Mouse (Mus musculus): ENCODE results near the gene Gpr162. TPM values are rescaled to one million over a fixed set of nuclear protein-coding genes. Genes with fewer than 3 reads are reported as not detected.
A peak's percentile ranks its signal among the peaks of the same experiment; 100 is the strongest.
"Not testable (repeated sequence)": the region's sequence is repeated elsewhere in the genome, so short reads cannot be mapped to it uniquely, and the experiment has no call there.

Gene Gpr162
- polyA plus RNA-seq, 1 experiment = 200 TPM

GRCm38 (mm10) chr6:124847305-124847704 is 16.5 kb downstream of the Gpr162 start:
- peak; percentile 87 to 98 for DNase-seq (ENCODE audit: extremely low spot score in 1 of 2, low spot score in 1 of 2)

DNA sequence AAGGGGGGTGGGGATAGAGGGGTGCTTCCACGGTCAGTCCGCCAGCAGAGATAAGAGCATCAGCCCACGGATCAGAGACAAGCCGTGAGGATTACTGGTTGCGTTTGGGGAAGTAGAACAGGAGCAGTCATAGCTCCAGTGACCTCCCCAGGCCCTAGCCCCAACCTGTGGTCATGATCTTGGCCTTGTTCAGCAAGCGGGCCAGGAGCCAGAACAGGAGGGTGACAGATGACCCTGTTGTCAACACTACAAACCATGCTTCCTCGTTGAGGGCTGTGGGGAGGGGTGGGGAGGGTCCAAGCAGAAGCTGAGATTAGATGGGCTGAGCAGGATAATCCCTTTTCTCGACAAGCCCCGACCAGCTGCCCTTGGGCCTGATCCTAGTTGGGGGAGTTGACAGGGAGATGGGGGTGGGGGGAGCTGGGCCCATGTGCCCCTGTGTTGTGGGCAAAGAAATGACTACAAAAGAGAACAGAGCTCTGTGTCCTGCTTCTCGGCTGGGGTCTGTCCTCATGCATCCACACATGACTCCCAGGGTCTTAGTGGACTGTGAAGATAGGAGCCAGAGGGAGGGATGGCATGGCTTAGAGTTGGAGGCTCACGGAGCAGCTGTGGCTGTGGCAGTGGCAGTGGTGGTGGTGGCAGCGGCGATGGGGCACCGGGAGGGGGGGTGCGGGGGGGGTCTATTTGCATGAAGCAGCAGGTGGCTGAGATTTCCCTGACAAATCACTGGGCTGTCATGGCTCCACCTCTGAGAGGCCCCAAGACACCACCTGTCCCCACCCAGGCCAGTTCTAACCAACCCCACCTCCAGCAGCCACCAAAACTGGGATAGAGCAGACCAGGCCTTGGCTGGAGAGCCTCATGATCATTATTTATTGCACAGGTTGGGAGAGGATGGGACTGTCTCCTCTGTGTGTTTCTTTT is 23.3 kb downstream of the Gpr162 start, which contains the start of gene Gnb3:
TSS of gene Gnb3 (minus strand) at position 35 of the 927 bp plus-strand sequence.
- no peak for DNase-seq (ENCODE audit: extremely low spot score in 1 of 2, low spot score in 1 of 2)

DNA sequence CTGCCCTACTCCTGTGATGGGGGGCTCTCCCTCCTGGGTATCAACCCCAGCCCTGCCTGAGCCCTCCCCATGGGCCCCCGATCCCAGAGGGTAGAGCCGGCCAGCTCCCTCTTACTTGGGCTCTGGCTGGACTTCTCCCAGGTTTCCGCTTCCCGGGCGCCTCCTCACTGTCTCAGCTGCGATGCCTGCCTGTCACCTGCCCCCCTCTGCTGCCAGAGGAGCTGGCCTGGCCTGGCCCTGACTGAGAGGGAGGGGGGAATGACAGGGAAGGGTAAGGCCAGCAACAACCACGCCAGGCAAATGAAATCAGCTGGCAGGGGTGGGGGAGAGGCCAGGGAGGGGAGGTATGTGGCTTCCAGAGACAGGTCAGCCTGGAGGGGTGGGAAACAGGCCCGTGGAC is 24.0 kb downstream of the Gpr162 start:
- DNase-seq (ENCODE audit: extremely low spot score in 1 of 2, low spot score in 1 of 2) = no peak

- DNase-seq (ENCODE audit: extremely low spot score in 1 of 2, low spot score in 1 of 2) = no peak
Measured at GRCm38 (mm10) chr6:124836411-124836810, 27.4 kb downstream of the Gpr162 start.

GRCm38 (mm10) chr6:124835531-124835930 is 28.3 kb downstream of the Gpr162 start:
- no peak for DNase-seq (ENCODE audit: extremely low spot score in 1 of 2, low spot score in 1 of 2)

DNA sequence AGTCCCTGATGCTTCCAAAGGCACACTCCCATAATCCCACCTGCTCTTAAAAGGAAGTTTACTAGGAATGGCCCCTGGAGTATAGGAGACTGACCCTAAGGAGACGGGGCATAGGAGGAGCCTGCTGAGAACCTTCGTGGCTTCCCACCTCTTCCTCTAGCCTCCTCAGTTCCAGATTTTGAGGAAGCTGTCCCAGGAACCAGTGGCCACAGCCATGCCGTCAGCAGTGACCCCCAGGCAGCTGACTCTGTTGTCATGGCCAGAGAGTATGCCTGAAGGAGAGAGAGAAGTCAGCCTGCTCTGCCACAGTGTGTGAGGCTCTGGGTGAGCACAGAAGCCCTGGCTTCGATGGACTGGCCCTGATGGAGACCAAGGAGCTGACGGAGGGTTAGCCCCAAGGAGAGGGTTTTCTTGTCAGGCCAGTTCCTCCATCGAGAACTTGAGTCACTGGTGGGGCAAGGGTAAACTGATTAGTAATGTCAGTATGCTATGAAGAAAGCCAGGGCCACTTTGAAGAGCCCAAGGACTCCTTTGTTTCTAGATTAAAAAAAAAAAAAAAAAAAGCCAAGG is 29.2 kb downstream of the Gpr162 start:
- no peak for DNase-seq (ENCODE audit: extremely low spot score in 1 of 2, low spot score in 1 of 2)

GRCm38 (mm10) chr6:124831649-124832048 is 32.1 kb downstream of the Gpr162 start:
- no peak for DNase-seq (ENCODE audit: extremely low spot score in 1 of 2, low spot score in 1 of 2)

GRCm38 (mm10) chr6:124831199-124831598 is 32.6 kb downstream of the Gpr162 start:
- DNase-seq (ENCODE audit: extremely low spot score in 1 of 2, low spot score in 1 of 2) = not testable (repeated sequence)

GRCm38 (mm10) chr6:124829799-124830700 is 33.7 kb downstream of the Gpr162 start:
- DNase-seq (ENCODE audit: extremely low spot score in 1 of 2, low spot score in 1 of 2) = peak; percentile 95 to 96

GRCm38 (mm10) chr6:124828868-124829798 is 34.6 kb downstream of the Gpr162 start, which contains the start of the genes Usp5 and Cdca3:
TSS of gene Usp5 (minus strand) at chr6:124829484.
TSS of gene Cdca3 (plus strand) at chr6:124829547.
- peak; percentile 98 to 99 for DNase-seq (ENCODE audit: extremely low spot score in 1 of 2, low spot score in 1 of 2)

DNA sequence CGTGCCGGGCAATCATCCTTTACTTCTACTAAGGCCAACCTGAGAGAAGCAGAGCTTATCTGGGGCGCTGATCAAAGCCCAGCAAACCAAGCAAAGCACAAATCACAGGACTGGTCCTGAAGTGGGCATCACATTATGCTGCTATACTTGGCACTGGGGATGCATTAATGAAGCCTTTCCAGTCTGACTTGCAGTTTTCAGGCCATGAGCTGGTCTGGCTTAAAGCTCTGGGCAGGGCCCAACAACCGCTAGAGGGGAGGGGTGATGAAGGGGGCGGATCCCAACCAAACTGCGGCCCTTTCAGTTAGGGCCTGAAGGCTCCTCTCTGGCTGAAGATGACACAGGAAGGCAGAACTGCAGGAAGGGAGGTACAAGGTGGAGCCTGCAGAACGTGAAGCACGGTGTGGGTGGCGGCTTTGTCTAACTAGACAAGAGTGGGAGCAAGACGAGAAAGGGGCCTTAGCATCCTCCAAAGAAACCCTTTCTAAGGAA is 35.6 kb downstream of the Gpr162 start:
- peak in 1 of 2 experiments; percentile 50 for DNase-seq (ENCODE audit: extremely low spot score in 1 of 2, low spot score in 1 of 2)

DNA sequence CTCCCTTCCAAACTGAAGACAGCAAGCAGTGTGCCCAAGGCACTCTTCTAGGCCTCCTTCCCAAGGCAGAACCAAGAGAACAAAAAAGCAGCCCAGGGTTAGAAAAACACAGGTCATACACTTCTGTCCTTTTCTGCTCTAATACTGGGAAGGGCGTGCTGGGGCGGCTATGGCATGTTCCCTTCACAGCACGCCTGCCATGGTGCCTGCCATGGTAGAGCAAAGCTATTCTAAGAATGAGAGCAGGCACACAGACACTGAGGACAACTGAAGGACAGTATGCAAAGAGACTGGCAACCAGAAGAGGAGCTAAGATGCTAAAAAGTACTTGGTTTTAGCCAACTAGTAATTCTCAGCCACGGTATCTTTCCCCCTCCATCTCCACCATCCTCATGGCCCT is 41.7 kb downstream of the Gpr162 start:
- DNase-seq (ENCODE audit: extremely low spot score in 1 of 2, low spot score in 1 of 2) = no peak

DNA sequence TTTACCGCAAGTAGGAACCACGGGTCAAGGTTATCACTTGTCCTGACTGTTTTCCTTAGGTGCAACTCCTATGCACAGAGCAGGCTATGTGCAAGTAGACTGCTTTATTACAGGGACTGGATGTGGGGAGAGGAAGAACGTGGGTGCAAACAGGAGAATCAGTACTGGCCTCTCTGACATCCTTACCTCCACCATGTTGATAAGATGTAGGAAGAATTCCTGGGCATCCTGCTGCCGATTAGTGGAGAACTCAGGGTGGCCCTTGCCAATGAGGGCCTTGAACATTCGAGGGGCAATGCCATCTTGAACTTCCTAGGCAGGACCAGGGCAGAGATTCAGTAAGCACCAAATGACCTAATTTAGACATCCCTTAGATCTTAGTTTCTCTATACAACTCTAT is 42.9 kb downstream of the Gpr162 start:
- DNase-seq (ENCODE audit: extremely low spot score in 1 of 2, low spot score in 1 of 2) = no peak

GRCm38 (mm10) chr6:124817971-124818370 is 45.8 kb downstream of the Gpr162 start:
- no peak for DNase-seq (ENCODE audit: extremely low spot score in 1 of 2, low spot score in 1 of 2)

DNA sequence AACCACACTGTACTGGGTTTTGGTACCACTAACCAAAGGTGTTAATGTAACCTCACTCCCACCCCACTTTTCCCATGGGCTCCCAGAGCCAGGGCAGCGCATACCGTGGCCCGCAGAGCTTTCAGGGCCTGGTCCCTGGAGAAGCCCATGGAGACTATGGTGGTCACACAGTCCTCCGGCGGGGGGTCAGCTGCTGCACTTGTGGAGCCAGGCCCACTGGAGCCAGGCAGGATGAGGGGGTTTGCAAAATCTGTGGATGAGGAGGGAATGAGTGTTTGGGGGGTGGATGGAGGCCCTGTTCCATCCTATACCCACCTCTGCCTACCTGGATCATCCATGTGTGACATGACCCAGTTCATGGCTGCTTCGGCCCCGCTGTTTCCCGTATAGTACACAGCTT is 46.2 kb downstream of the Gpr162 start:
- no peak for DNase-seq (ENCODE audit: extremely low spot score in 1 of 2, low spot score in 1 of 2)

DNA sequence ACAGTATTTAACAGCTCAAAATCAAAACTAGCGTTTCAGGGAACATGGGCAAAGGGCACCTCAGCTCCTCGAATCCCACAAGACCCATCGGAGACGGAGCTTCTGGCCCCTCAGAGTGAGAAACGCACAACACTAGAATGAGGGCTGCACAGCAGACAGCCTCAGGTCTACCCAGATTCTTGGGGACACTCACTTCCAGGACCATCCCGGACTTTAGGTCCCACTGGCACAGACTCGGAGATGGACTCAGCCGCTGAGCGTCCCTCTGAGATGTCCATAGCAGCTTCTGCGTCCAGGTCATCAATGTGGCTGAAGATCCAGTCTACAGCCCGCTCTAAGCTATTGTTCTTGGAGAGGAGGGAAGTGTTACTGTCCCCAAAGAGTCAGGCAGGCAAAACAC is 46.7 kb downstream of the Gpr162 start:
- DNase-seq (ENCODE audit: extremely low spot score in 1 of 2, low spot score in 1 of 2) = no peak

GRCm38 (mm10) chr6:124816611-124817010 is 47.2 kb downstream of the Gpr162 start:
- DNase-seq (ENCODE audit: extremely low spot score in 1 of 2, low spot score in 1 of 2) = no peak

DNA sequence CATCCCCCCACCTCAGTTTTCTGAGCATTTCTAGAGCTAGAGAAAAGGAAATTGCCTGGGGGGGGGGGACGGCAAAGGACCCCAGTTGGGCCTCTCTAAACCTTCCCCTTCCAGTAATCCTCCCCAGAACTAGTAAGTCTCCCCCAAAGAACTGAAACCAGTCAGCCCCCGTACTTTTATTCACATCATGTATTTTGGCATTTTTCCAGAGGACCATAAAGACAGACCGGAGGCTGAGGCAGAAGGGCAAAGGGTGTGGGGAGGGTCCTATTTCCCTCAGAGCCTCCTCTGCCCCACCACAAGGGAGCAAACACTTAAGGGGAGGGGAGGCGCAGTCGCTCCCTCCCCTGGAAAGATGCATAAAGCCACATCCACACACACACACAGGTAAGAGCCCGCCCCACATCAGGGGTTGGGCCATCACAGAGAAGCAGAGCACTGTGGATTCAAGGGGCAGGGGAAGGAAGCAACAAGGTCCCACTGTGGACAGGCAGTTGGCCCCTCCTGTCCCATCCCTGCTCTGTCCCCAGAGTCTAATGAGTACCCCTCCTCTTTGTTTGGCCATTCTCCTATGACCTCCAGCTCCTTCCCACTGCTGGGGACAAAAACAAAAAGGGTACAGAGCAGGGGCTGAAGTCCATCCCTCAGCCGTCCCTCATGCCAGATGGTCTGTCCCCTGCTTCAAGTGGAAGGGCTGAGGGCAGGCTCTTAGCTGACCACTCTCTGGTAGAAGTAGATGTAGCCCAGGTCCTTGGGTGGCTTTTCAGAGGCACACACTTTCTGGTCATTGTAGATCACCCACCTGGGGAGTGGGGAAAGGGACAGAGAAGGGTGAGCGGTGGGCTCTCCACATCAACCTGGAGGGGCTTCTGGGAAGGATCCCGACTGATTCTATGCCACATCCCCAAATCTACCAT is 48.7 kb downstream of the Gpr162 start:
- DNase-seq (ENCODE audit: extremely low spot score in 1 of 2, low spot score in 1 of 2) = no peak

Data from frontal cortex, adult 2 months (tissue).